In the genomic region with DNA sequence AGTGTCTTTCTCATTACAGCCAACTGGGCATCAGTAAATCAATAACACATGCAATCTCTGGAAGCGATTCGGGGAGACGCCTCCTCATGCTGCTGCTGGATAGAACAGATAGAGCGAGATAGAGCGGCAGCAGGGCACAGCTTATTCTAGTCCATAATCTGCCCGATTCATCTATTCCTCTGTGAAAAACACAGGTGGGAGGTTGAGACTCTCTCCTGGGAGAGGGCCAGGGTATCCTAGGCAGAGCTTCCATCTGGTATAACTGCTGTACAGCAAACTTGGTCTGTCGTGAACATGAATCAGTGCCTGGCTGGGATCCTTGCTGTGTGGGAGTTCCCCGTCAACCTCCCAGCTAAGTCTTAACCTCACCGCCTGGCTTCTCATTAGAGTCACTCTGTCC, we compare ENCODE assay signal across 12 mouse cellular contexts.
DNase-seq lines count a peak whose midpoint lies in the region; ATAC-seq lines count a peak whose summit lies in the region.
"Had no signal": no experiment of that assay in that cellular context is flagged by ENCODE, and none has a peak within 500 bp of the region (broad histone marks: within the 10 kb centered on the region; RNA-seq: fewer than 3 reads in every experiment).

No protein-coding gene starts in this region.

- DNase-seq in ovary, postnatal 36 days (ENCODE audit: low spot score): peak; percentile 13
- no peak for DNase-seq in ovary, adult 18-20 months (ENCODE audit: low spot score)
- peak; percentile 49 for DNase-seq in layer of hippocampus, postnatal 25 days (ENCODE audit: extremely low spot score in 1 of 2, low spot score in 1 of 2)
- DNase-seq in telencephalon, adult 2 months (ENCODE audit: low read depth, low spot score): peak; percentile 94
- DNase-seq in hindbrain, embryonic 14.5 days (ENCODE audit: low spot score): no peak
- no peak for DNase-seq in spleen, postnatal 4 days (ENCODE audit: low spot score in 2 of 2)
- DNase-seq in lung, postnatal 25 days (ENCODE audit: low spot score): no peak
- DNase-seq: adrenal gland, adult 8-10 months; lung, embryonic 14.5 days; thymus, postnatal 36 days had no signal

- H3K9me3 ChIP-seq in forebrain, embryonic 16.5 days (ENCODE audit: control insufficient read depth, low read length): no peaks in the 10 kb centered on the region
- no peaks in the 10 kb centered on the region for H3K9me3 ChIP-seq in hindbrain, embryonic 14.5 days (ENCODE audit: control insufficient read depth, low read length)

- 60% methylated on average over 9 of the region's 9 CpGs for WGBS in forebrain, embryonic 16.5 days
- 81% methylated on average over 9 of the region's 9 CpGs for WGBS in hindbrain, embryonic 14.5 days

- H3K4me2 ChIP-seq in forebrain, embryonic 16.5 days (ENCODE audit: low read length): no peak overlapping the region
- no peak overlapping the region for H3K4me2 ChIP-seq in hindbrain, embryonic 14.5 days (replicated peaks)
- H3K4me2 ChIP-seq: lung, embryonic 14.5 days had no signal

- H3K36me3 ChIP-seq in forebrain, embryonic 16.5 days (ENCODE audit: control insufficient read depth, insufficient read depth): no peaks in the 10 kb centered on the region
- H3K36me3 ChIP-seq in hindbrain, embryonic 14.5 days (replicated peaks; ENCODE audit: control insufficient read depth, insufficient read depth): no peaks in the 10 kb centered on the region

- H3K27ac ChIP-seq in forebrain, embryonic 16.5 days (ENCODE audit: low read length): no peak overlapping the region
- no peak overlapping the region for H3K27ac ChIP-seq in hindbrain, embryonic 14.5 days

- ATAC-seq in forebrain, embryonic 16.5 days: peak; percentile 66
- no peak for ATAC-seq in hindbrain, embryonic 14.5 days (ENCODE audit: low FRiP score)
- ATAC-seq: intestine, postnatal 0 days had no signal

- H3K4me3 ChIP-seq in forebrain, embryonic 16.5 days (replicated peaks; ENCODE audit: low read length): no peak overlapping the region
- no peak overlapping the region for H3K4me3 ChIP-seq in hindbrain, embryonic 14.5 days (replicated peaks; ENCODE audit: low read length)

- H3K27me3 ChIP-seq in forebrain, embryonic 16.5 days (replicated peaks; ENCODE audit: control insufficient read depth, insufficient read depth, low read length): no peaks in the 10 kb centered on the region
- no peaks in the 10 kb centered on the region for H3K27me3 ChIP-seq in hindbrain, embryonic 14.5 days (ENCODE audit: control insufficient read depth, insufficient read depth, low read length)

- no peak overlapping the region for H3K9ac ChIP-seq in forebrain, embryonic 16.5 days (replicated peaks; ENCODE audit: low read depth, low read length)
- H3K9ac ChIP-seq in hindbrain, embryonic 14.5 days: no peak overlapping the region
- H3K9ac ChIP-seq: lung, embryonic 14.5 days had no signal

- no peaks in the 10 kb centered on the region for H3K4me1 ChIP-seq in forebrain, embryonic 16.5 days (replicated peaks; ENCODE audit: control insufficient read depth, insufficient read depth, low read length)
- no peaks in the 10 kb centered on the region for H3K4me1 ChIP-seq in hindbrain, embryonic 14.5 days (replicated peaks; ENCODE audit: control insufficient read depth, insufficient read depth, low read length)

Comparison
In these comparisons a context has a peak if more than half of its experiments do, and no peak if none do; other contexts are left out.
1. DNase-seq: peak in ovary, postnatal 36 days (single experiment), layer of hippocampus, postnatal 25 days (2 of 2) and telencephalon, adult 2 months (single experiment); none in ovary, adult 18-20 months (single experiment), hindbrain, embryonic 14.5 days (single experiment), spleen, postnatal 4 days (0 of 2) and lung, postnatal 25 days (single experiment).